Mouse (Mus musculus) forebrain, embryonic 10.5 days (tissue): ENCODE measurements around the gene Ankrd9. TPM values are rescaled to one million over a fixed set of nuclear protein-coding genes. Genes with fewer than 3 reads are reported as not detected.

Experiments
- DNase-seq: peaks from one replicate; pipeline ENCODE4 v3.0.0-alpha.2; 2017; ENCODE audit warnings: low spot score; ENCODE audit errors: extremely low spot score
- H3K27ac ChIP-seq: fragments of 300-500 bp; sonication (generic); 2 replicates; pipeline ENCODE4 v1.5.1; 2016; ENCODE audit warnings: mild to moderate bottlenecking
- H3K27me3 ChIP-seq: fragments of 300-500 bp; sonication (generic); 2 replicates; pipeline ENCODE4 v1.6.1; 2016; ENCODE audit warnings: mild to moderate bottlenecking; ENCODE audit not compliant: poor library complexity, severe bottlenecking
- H3K36me3 ChIP-seq: fragments of 300-500 bp; sonication (generic); replicated peaks from 2 replicates; pipeline ENCODE4 v1.6.1; 2016; ENCODE audit warnings: mild to moderate bottlenecking, moderate library complexity
- H3K4me1 ChIP-seq: fragments of 300-500 bp; sonication (generic); 2 replicates; pipeline ENCODE4 v1.6.1; 2016
- H3K4me3 ChIP-seq: fragments of 300-500 bp; sonication (generic); 2 replicates; pipeline ENCODE4 v1.5.1; 2016; ENCODE audit warnings: mild to moderate bottlenecking, moderate library complexity
- H3K9me3 ChIP-seq: fragments of 300-500 bp; sonication (generic); 2 replicates; pipeline ENCODE4 v1.6.1; 2016; ENCODE audit warnings: mild to moderate bottlenecking, moderate library complexity
- WGBS: fragments of 180-500 bp; shearing (Covaris S2); methylation state at CpG from one replicate; pipeline ENCODE4 v1.1.7; 2016; 5-methylcytosine and 5-hydroxymethylcytosine counted together
- polyA plus RNA-seq: library from polyadenylated mRNA; unstranded; fragments of >200 nt; fragmentation: Nextera tagmentation; extraction: Ambion mirVana; gene quantifications from 2 replicates; pipeline ENCODE4 v1.2.1, GENCODE M21; 2016

Gene Ankrd9
- polyA plus RNA-seq, 1 experiment from 2014 or later, result 20.4 TPM

GRCm38 (mm10) chr12:111004142-111004541 lies 25.3 kb upstream of the Ankrd9 start:
- no peak for DNase-seq
- Histone ChIP-seq H3K4me3 (no peak overlapping the region), H3K27ac (no peak overlapping the region), H3K9me3 (no peaks in the 10 kb centered on the region), H3K36me3 (no peaks in the 10 kb centered on the region), H3K27me3 (no peaks in the 10 kb centered on the region), H3K4me1 (peaks cover 34% of the 10 kb centered on the region)
- WGBS, result 84% methylated on average over 9 of the region's 9 CpGs

GRCm38 (mm10) chr12:111000956-111001355 lies 22.1 kb upstream of the Ankrd9 start:
- WGBS, result 91% methylated on average over 7 of the region's 7 CpGs
- Histone ChIP-seq H3K4me3 (no peak overlapping the region), H3K27me3 (no peaks in the 10 kb centered on the region), H3K4me1 (peaks cover 2% of the 10 kb centered on the region; the same call in 1 of the 2 replicates), H3K9me3 (peaks cover 10% of the 10 kb centered on the region), H3K36me3 (no peaks in the 10 kb centered on the region), H3K27ac (no peak overlapping the region)
- no peak for DNase-seq

DNA sequence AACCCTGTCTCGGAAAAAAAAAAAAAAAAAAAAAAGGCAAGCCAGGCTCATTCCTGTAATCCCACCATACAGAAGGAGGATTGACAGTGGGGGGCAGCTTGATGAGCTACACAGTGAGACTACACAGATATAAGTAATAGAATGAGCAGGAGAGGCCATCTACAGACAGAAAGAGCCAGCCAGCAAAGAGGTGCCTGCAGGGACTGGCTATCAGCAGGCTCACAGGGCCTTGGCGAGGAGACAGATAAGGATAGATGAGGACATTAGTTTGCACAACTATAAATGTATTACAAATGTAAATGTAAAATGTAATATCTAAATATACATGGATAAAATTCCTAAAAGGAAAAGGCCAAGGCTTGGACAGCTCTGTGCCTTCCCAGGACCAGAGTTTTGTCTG lies 21.0 kb upstream of the Ankrd9 start:
- 85% methylated on average over 2 of the region's 2 CpGs for WGBS
- Histone ChIP-seq H3K4me1 (no peaks in the 10 kb centered on the region), H3K27ac (no peak overlapping the region), H3K27me3 (no peaks in the 10 kb centered on the region), H3K36me3 (no peaks in the 10 kb centered on the region), H3K9me3 (peaks cover 10% of the 10 kb centered on the region), H3K4me3 (no peak overlapping the region)
- no peak for DNase-seq

DNA sequence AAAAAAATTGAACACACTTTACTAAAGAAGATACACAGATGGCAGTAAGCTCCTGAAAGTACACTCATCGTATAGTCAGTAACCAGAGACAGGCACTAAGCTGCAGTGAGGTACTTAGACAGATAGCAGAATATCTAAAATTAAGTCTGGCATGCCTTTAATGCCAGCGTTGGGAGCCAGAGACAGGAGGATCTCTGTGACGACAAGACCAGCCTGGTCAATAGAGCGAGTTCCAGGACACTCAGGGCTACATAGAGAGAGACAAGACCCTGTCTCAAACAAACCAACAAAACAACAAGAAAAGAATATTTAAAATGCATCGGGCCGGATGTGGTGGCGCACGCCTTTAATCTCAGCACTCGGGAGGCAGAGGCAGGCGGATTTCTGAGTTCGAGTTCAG lies 19.3 kb upstream of the Ankrd9 start:
- 0 out of 2 replicates have a peak, but pooled peaks cover 6% of the 10 kb centered on the region for H3K4me1 ChIP-seq
- peaks cover 10% of the 10 kb centered on the region for H3K9me3 ChIP-seq
- H3K36me3 ChIP-seq, result no peaks in the 10 kb centered on the region
- no peaks in the 10 kb centered on the region for H3K27me3 ChIP-seq
- no peak overlapping the region for H3K4me3 ChIP-seq
- H3K27ac ChIP-seq, result no peak overlapping the region
- 97% methylated on average over 11 of the region's 11 CpGs for WGBS
- no peak for DNase-seq

GRCm38 (mm10) chr12:110994666-110995065 lies 15.8 kb upstream of the Ankrd9 start:
- DNase-seq, result no peak
- Histone ChIP-seq H3K36me3 (no peaks in the 10 kb centered on the region), H3K27ac (no peak overlapping the region), H3K4me1 (peaks cover 26% of the 10 kb centered on the region), H3K27me3 (no peaks in the 10 kb centered on the region), H3K4me3 (no peak overlapping the region), H3K9me3 (peaks cover 10% of the 10 kb centered on the region)
- WGBS, result 47% methylated on average over 12 of the region's 12 CpGs

DNA sequence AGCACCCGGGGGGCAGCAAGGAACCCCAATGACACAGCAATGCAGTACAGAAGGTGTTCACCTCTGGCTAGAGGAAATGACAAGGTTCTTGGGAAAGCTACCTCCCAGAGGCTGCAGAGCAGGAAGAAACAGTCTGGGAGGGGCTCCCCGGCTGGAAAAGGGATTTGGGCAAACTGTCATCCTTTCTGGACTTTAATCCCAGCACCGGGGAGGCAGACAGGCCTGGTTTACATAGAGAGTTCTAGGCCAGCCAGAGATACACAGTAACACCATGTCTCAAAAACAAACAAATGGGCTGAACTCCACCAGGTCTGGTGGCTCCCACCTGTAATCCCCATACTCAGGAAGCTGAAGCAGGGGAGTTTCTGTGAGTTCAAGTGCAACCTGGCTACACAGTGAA lies 14.4 kb upstream of the Ankrd9 start:
- H3K27me3 ChIP-seq, result no peaks in the 10 kb centered on the region
- peaks cover 26% of the 10 kb centered on the region for H3K4me1 ChIP-seq
- H3K9me3 ChIP-seq, result peaks cover 7% of the 10 kb centered on the region
- 85% methylated on average over 3 of the region's 3 CpGs for WGBS
- no peaks in the 10 kb centered on the region for H3K36me3 ChIP-seq
- H3K4me3 ChIP-seq, result no peak overlapping the region
- 0 out of 2 replicates have a peak overlapping the region, but pooled peaks have one; percentile 92 for H3K27ac ChIP-seq
- DNase-seq, result no peak

DNA sequence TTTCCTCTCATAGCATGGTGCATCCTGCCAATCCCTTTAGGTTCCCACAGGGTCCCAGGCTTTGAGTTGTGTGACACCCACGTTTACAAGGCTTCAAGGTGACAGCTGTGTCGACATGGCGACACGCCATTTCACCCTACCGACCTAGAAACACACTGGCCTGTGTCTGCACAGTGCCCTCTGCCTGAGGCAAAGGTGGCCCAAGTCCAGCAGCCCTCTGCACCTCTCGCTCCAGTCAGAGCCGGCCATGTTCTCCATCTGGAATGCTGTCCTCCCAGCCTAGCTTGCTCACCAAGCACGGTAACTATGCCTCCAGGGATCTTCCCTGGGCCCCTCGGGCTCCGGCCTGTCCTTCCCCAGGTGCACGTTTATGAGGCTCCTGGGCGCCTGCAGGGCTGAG lies 13.9 kb upstream of the Ankrd9 start:
- peaks cover 26% of the 10 kb centered on the region for H3K4me1 ChIP-seq
- no peaks in the 10 kb centered on the region for H3K27me3 ChIP-seq
- H3K27ac ChIP-seq, result peak overlapping the region; percentile 92; the same call in 1 of the 2 replicates
- 80% methylated on average over 12 of the region's 12 CpGs for WGBS
- no peaks in the 10 kb centered on the region for H3K36me3 ChIP-seq
- DNase-seq, result no peak
- peak overlapping the region; percentile 62 for H3K4me3 ChIP-seq
- peaks cover 2% of the 10 kb centered on the region for H3K9me3 ChIP-seq

DNA sequence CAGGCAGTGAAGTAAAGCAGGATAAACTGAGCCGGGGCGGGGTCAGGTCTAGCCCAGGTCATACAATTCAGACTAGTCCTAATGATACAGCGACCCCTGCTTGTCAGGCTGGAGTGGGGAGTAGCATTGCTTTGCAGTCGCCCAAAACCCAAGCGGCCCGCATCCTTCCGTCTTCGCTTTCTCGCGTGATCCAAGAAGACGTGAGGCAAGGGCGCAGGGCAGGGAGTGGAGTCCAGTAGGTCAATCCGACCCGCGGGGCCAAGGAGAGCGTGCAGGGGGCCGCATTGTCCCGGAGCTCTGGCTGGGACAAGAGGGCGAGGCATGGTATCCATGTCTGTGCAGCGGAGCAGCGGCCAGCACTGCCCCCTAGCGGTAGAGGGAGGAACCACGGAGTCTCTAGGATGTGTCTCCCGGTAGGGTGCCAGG lies 13.3 kb upstream of the Ankrd9 start:
- under 1% methylated on average over 24 of the region's 24 CpGs for WGBS
- H3K27me3 ChIP-seq, result no peaks in the 10 kb centered on the region
- H3K4me3 ChIP-seq, result peak overlapping the region; percentile 62
- no peaks in the 10 kb centered on the region for H3K9me3 ChIP-seq
- peak; percentile 93 for DNase-seq
- H3K27ac ChIP-seq, result peak overlapping the region; percentile 92
- H3K36me3 ChIP-seq, result no peaks in the 10 kb centered on the region
- peaks cover 26% of the 10 kb centered on the region for H3K4me1 ChIP-seq

DNA sequence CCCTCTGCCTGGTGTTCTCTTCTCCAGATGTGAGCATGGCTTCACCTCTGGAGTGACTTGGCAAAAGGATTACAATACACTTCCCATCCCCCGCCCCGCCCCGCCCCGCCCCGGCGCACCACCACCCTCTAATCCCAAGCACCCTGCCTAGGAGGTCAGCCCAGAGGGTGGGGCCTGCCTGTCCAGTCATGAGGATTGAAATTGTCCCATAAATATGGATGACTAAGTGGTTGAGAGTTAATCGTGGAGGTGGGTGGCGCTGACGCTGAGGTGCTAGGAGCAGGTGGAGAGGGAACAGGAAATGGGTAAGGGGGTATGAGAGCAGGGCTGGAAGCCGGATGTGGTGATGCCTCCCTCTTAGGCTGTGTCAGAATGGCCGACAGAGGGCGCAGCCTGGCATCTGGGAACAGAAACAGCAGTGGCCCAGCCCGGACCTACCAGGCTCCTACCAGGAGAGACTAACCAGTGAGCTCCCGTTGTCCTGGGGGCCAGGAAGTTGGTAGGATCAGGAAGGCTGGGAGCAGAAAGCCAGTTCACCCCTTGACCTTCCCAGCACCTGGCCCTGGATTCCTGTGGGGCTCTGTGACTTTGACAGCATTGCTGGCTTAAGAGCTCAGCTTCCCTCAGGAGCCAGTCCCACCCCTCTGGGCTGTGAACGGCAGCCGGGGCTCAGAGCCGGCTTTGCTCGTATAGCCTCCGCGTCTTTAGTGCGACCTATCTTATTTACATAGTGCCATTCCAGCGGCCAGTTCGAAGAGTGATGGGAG lies 12.7 kb upstream of the Ankrd9 start:
- Histone ChIP-seq H3K36me3 (no peaks in the 10 kb centered on the region), H3K27me3 (no peaks in the 10 kb centered on the region), H3K4me3 (peak overlapping the region; percentile 62), H3K9me3 (no peaks in the 10 kb centered on the region), H3K27ac (peak overlapping the region; percentile 92), H3K4me1 (peaks cover 26% of the 10 kb centered on the region)
- WGBS, result 2% methylated on average over 23 of the region's 23 CpGs
- DNase-seq, result peak; percentile 88

- peaks cover 26% of the 10 kb centered on the region for H3K4me1 ChIP-seq
- no peak overlapping the region for H3K27ac ChIP-seq
- no peak for DNase-seq
- no peaks in the 10 kb centered on the region for H3K36me3 ChIP-seq
- no peak overlapping the region for H3K4me3 ChIP-seq
- no peaks in the 10 kb centered on the region for H3K27me3 ChIP-seq
- H3K9me3 ChIP-seq, result no peaks in the 10 kb centered on the region
- WGBS, result 91% methylated on average over 7 of the region's 7 CpGs
These were observed 11.7 kb upstream of the Ankrd9 start for GRCm38 (mm10) chr12:110990500-110990899.

GRCm38 (mm10) chr12:110989409-110989808 lies 10.6 kb upstream of the Ankrd9 start:
- DNase-seq, result no peak
- H3K4me3 ChIP-seq, result no peak overlapping the region
- WGBS, result 86% methylated on average over 3 of the region's 3 CpGs
- H3K27me3 ChIP-seq, result no peaks in the 10 kb centered on the region
- H3K4me1 ChIP-seq, result peaks cover 26% of the 10 kb centered on the region
- no peaks in the 10 kb centered on the region for H3K36me3 ChIP-seq
- H3K9me3 ChIP-seq, result no peaks in the 10 kb centered on the region
- no peak overlapping the region for H3K27ac ChIP-seq

GRCm38 (mm10) chr12:110986536-110987425 lies 7.9 kb upstream of the Ankrd9 start:
- H3K4me1 ChIP-seq, result peaks cover 15% of the 10 kb centered on the region
- no peak overlapping the region for H3K27ac ChIP-seq
- no peak for DNase-seq
- 87% methylated on average over 11 of the region's 11 CpGs for WGBS
- no peak overlapping the region for H3K4me3 ChIP-seq
- no peaks in the 10 kb centered on the region for H3K9me3 ChIP-seq
- no peaks in the 10 kb centered on the region for H3K36me3 ChIP-seq
- H3K27me3 ChIP-seq, result no peaks in the 10 kb centered on the region

DNA sequence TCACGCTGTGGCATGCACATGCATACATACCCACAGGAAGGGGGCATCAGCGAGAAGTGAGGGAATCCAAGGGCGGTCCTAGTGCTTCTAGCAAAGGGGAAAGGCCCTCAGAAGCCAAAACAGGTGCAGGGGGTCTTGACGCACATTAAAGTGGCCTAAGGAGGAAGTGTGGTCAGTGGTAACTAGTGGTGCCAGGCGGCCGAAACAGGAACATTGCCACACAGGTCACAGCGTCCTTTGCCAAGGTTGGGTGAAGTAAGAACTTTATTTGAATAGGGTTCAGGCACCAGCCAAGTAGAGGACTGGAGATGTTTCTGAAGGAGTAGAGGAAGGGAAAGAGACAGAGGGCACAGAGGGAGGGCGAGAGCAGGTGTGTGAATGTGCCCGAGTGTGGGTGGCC lies 6.3 kb upstream of the Ankrd9 start:
- Histone ChIP-seq H3K36me3 (no peaks in the 10 kb centered on the region), H3K4me3 (no peak overlapping the region), H3K27ac (no peak overlapping the region; the same call in 1 of the 2 replicates), H3K9me3 (no peaks in the 10 kb centered on the region), H3K4me1 (peaks cover 7% of the 10 kb centered on the region; the same call in 1 of the 2 replicates), H3K27me3 (peaks cover 1% of the 10 kb centered on the region)
- DNase-seq, result no peak
- 88% methylated on average over 9 of the region's 9 CpGs for WGBS
